Mouse (Mus musculus) lung, adult 2 months (tissue): ENCODE data around the gene Cmklr1.

Experiments used
- CTCF ChIP-seq: fragments of 200-500 bp; IDR thresholded peaks from 2 replicates; pipeline ENCODE4 v1.5.1; 2011; ENCODE audit warnings: mild to moderate bottlenecking, low read length, control low read depth; ENCODE audit not compliant: insufficient read depth
- POLR2A ChIP-seq: fragments of 200-500 bp; IDR thresholded peaks from 2 replicates; pipeline ENCODE4 v1.6.1; 2011; ENCODE audit warnings: low read depth, mild to moderate bottlenecking, control low read depth, low read length, borderline replicate concordance; ENCODE audit errors: extremely low read depth

- no peak for TF ChIP-seq CTCF
- TF ChIP-seq POLR2A, result no peak
These were observed 11.1 kb downstream of the Cmklr1 start for GRCm38 (mm10) chr5:113639126-113639525.
